Mouse (Mus musculus) neural tube, embryonic 12.5 days (tissue): Measurements from ENCODE around the gene Tex35. TPM values are rescaled to one million over a fixed set of nuclear protein-coding genes. Genes with fewer than 3 reads are reported as not detected.

Source experiments
- ATAC-seq: fragments of 200-750 bp; cut with Nextera tagmentation; 2 replicates; pipeline ENCODE4 v1.8.0; 2017; ENCODE audit warnings: low read depth, mild to moderate bottlenecking, moderate TSS enrichment, moderate library complexity; ENCODE audit not compliant: low FRiP score
- H3K27ac ChIP-seq: fragments of 300-500 bp; sonication (generic); 2 replicates; pipeline ENCODE4 v1.5.1; 2016
- H3K27me3 ChIP-seq: fragments of 300-500 bp; sonication (generic); replicated peaks from 2 replicates; pipeline ENCODE4 v1.6.1; 2016; ENCODE audit warnings: mild to moderate bottlenecking
- H3K36me3 ChIP-seq: fragments of 300-500 bp; sonication (generic); 2 replicates; pipeline ENCODE4 v1.6.1; 2016; ENCODE audit warnings: mild to moderate bottlenecking
- H3K4me1 ChIP-seq: fragments of 300-500 bp; sonication (generic); 2 replicates; pipeline ENCODE4 v1.6.1; 2016
- H3K4me2 ChIP-seq: fragments of 300-500 bp; sonication (generic); replicated peaks from 2 replicates; pipeline ENCODE4 v1.6.1; 2016; ENCODE audit warnings: mild to moderate bottlenecking
- H3K4me3 ChIP-seq: fragments of 300-500 bp; sonication (generic); 2 replicates; pipeline ENCODE4 v1.5.1; 2016
- H3K9ac ChIP-seq: fragments of 300-500 bp; sonication (generic); 2 replicates; pipeline ENCODE4 v1.6.1; 2016; ENCODE audit warnings: mild to moderate bottlenecking
- H3K9me3 ChIP-seq: fragments of 300-500 bp; sonication (generic); 2 replicates; pipeline ENCODE4 v1.6.1; 2016; ENCODE audit warnings: mild to moderate bottlenecking
- WGBS: fragments of 180-500 bp; shearing (Covaris S2); methylation state at CpG from one replicate; pipeline ENCODE4 v1.1.7; 2016; 5-methylcytosine and 5-hydroxymethylcytosine counted together
- polyA plus RNA-seq: library from polyadenylated mRNA; unstranded; fragments of >200 nt; fragmentation: Nextera tagmentation; extraction: Ambion mirVana; gene quantifications from 2 replicates; pipeline ENCODE4 v1.2.1, GENCODE M21; 2016

The Tex35 gene
- polyA plus RNA-seq, 1 experiment from 2014 or later, result not detected

DNA sequence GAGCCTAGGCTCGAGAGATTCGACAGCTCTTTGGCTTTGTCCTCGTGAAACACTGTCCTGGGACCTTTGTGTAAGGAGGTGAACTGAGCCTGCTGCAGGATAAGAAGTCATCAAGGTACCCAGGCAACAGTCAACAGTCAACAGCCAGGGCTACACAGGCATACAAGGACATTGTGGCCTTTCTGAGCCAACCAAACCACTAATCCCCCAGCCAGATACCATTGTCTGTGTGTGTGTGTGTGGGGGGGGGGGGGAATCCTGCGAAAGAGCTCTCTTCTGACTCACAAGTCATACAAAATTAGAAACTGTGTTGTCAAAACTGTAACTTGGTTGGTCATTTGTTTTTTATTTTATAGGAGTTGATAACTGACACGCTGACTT lies 46.0 kb downstream of the Tex35 start:
- no peak overlapping the region for H3K9ac ChIP-seq
- H3K4me1 ChIP-seq, result peaks cover 12% of the 10 kb centered on the region
- H3K27ac ChIP-seq, result no peak overlapping the region
- no peaks in the 10 kb centered on the region for H3K36me3 ChIP-seq
- no peak overlapping the region for H3K4me3 ChIP-seq
- H3K9me3 ChIP-seq, result no peaks in the 10 kb centered on the region
- no peak for ATAC-seq
- H3K27me3 ChIP-seq, result no peaks in the 10 kb centered on the region
- 88% methylated on average over 5 of the region's 5 CpGs for WGBS
- no peak overlapping the region for H3K4me2 ChIP-seq

GRCm38 (mm10) chr1:157061800-157062444 lies 46.6 kb downstream of the Tex35 start:
- ATAC-seq, result no peak
- H3K4me1 ChIP-seq, result peaks cover 10% of the 10 kb centered on the region
- no peak overlapping the region for H3K4me3 ChIP-seq
- H3K27me3 ChIP-seq, result no peaks in the 10 kb centered on the region
- H3K9me3 ChIP-seq, result no peaks in the 10 kb centered on the region
- no peak overlapping the region for H3K4me2 ChIP-seq
- no peak overlapping the region for H3K27ac ChIP-seq
- H3K36me3 ChIP-seq, result no peaks in the 10 kb centered on the region
- WGBS, result 94% methylated on average over 10 of the region's 10 CpGs
- no peak overlapping the region for H3K9ac ChIP-seq

DNA sequence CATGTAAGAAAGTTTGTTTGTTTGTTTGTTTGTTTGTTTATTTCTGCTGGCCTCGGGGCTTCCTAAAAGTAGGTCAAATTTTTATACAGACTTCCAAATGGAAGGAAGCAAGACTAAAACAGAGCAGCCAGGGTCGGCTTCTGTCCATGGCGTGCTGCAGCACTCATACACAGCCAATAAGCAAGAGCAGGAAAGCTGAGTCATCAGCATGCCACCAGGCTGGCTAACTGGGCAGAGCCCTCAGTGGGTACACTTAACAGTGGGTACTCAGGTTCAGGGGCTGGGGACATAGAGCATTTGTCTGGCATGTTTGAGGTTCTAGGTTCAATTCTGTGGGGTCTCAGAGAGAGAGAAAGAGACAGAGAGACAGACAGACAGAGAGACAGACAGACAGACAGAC lies 47.3 kb downstream of the Tex35 start:
- Histone ChIP-seq H3K27me3 (no peaks in the 10 kb centered on the region), H3K4me1 (peaks cover 9% of the 10 kb centered on the region), H3K4me2 (no peak overlapping the region), H3K9ac (no peak overlapping the region), H3K9me3 (no peaks in the 10 kb centered on the region), H3K27ac (no peak overlapping the region), H3K4me3 (no peak overlapping the region), H3K36me3 (no peaks in the 10 kb centered on the region)
- no peak for ATAC-seq
- 82% methylated on average over 3 of the region's 3 CpGs for WGBS

DNA sequence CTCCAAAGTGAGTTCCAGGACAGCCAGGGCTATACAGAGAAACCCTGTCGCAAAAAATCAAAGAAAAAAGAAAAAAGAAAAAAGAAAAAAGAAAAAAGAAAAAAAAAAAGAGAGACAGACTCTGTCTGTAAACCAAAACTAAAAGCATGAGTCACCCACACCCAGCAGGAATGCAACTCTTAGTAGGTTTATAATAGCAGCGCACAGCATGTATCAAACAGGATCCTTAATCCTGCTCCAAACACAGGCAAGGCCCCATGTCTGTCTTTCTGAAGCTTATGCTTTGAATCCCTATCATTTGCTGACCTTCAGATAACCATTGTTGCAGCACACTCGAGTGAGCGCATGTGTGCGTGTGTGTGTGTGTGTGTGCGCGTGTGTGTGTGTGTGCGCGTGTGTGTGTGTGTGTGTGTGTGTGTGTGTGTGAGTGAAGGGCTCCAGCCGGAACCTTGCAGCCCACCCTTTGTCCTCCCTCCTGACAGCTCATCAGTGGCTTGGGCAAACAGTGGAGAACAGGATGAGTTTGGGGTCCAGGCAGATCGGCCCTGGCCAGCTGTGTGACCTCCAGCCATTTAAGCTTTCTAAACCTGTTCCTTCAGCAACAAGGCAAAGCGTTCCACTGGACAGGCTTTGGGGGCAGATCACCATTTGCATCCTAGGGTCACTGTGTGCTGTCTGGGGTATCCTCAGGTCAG lies 47.9 kb downstream of the Tex35 start:
- Histone ChIP-seq H3K4me2 (no peak overlapping the region), H3K4me1 (peaks cover 4% of the 10 kb centered on the region; the same call in 1 of the 2 replicates), H3K27ac (no peak overlapping the region), H3K9me3 (no peaks in the 10 kb centered on the region), H3K9ac (no peak overlapping the region), H3K36me3 (no peaks in the 10 kb centered on the region), H3K27me3 (no peaks in the 10 kb centered on the region), H3K4me3 (no peak overlapping the region)
- 83% methylated on average over 12 of the region's 12 CpGs for WGBS
- ATAC-seq, result no peak

- no peak overlapping the region for H3K4me2 ChIP-seq
- no peak overlapping the region for H3K9ac ChIP-seq
These were observed 52.6 kb downstream of the Tex35 start for GRCm38 (mm10) chr1:157055901-157056300.

GRCm38 (mm10) chr1:157055288-157055831 lies 53.1 kb downstream of the Tex35 start:
- no peaks in the 10 kb centered on the region for H3K9me3 ChIP-seq
- H3K36me3 ChIP-seq, result no peaks in the 10 kb centered on the region
- peak overlapping the region; percentile 21 for H3K4me2 ChIP-seq
- no peak overlapping the region for H3K4me3 ChIP-seq
- peaks cover 19% of the 10 kb centered on the region for H3K4me1 ChIP-seq
- no peak overlapping the region for H3K9ac ChIP-seq
- 42% methylated on average over 11 of the region's 11 CpGs for WGBS
- peak; percentile 72 for ATAC-seq
- no peaks in the 10 kb centered on the region for H3K27me3 ChIP-seq
- H3K27ac ChIP-seq, result peak overlapping the region; percentile 69; the same call in 1 of the 2 replicates

More at GRCm38 (mm10) chr1:157055901-157056300, 52.6 kb downstream of the Tex35 start:
- 61% methylated on average over 6 of the region's 6 CpGs for WGBS
- Histone ChIP-seq H3K27ac (peak overlapping the region; percentile 42; the same call in 1 of the 2 replicates), H3K4me3 (no peak overlapping the region), H3K4me1 (peaks cover 19% of the 10 kb centered on the region), H3K9me3 (no peaks in the 10 kb centered on the region), H3K36me3 (no peaks in the 10 kb centered on the region), H3K27me3 (no peaks in the 10 kb centered on the region)
- no peak for ATAC-seq

GRCm38 (mm10) chr1:157054659-157055058 lies 53.8 kb downstream of the Tex35 start:
- H3K9me3 ChIP-seq, result no peaks in the 10 kb centered on the region
- peaks cover 19% of the 10 kb centered on the region for H3K4me1 ChIP-seq
- H3K4me3 ChIP-seq, result no peak overlapping the region
- no peak overlapping the region for H3K27ac ChIP-seq
- no peak overlapping the region for H3K4me2 ChIP-seq
- 74% methylated on average over 7 of the region's 7 CpGs for WGBS
- no peaks in the 10 kb centered on the region for H3K27me3 ChIP-seq
- H3K36me3 ChIP-seq, result no peaks in the 10 kb centered on the region
- H3K9ac ChIP-seq, result no peak overlapping the region
- ATAC-seq, result no peak

DNA sequence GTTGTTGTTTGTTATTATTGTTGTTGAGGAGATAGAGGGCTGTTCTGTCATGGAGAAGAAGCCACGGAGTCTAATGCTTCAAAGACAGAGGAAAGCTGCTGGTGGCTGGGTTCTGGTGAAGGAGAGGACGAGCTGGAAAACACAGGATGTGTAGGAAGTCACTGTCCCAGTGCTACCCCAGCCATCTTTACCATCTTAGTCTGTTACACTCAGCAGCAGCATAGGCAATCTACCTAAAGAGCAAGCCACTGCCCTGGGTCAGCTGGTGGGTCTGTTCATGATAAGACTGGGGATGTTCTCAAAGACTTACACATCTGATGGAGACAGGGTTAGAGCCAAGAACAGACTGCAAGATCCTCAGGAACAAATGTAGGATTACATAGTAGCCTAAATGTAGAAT lies 58.6 kb downstream of the Tex35 start:
- ATAC-seq, result no peak
- WGBS, result 84% methylated on average over 2 of the region's 2 CpGs
- Histone ChIP-seq H3K4me1 (peaks cover 21% of the 10 kb centered on the region), H3K9ac (no peak overlapping the region), H3K36me3 (no peaks in the 10 kb centered on the region), H3K9me3 (no peaks in the 10 kb centered on the region), H3K27me3 (no peaks in the 10 kb centered on the region; the same call in 1 of the 2 replicates), H3K27ac (no peak overlapping the region), H3K4me2 (no peak overlapping the region), H3K4me3 (no peak overlapping the region)

Other genes starting within 250 kb of the Tex35 start
- gene Ralgps2, start 169.1 kb downstream of the Tex35 start, polyA plus RNA-seq, result 110 and 120 TPM in 2 replicates